Mouse (Mus musculus): ENCODE data around the gene Tmem135. TPM values are rescaled to one million over a fixed set of nuclear protein-coding genes. Genes with fewer than 3 reads are reported as not detected.

Gene Tmem135
- polyA plus RNA-seq, 1 experiment = 22.6 TPM

GRCm38 (mm10) chr7:89216628-89217027 lies 187.4 kb downstream of the Tmem135 start:
- no peak overlapping the region for H3K4me3 ChIP-seq (ENCODE audit: insufficient read depth, low read length)
- TF ChIP-seq CTCF (IDR thresholded peaks at IDR 0.05; ENCODE audit: borderline replicate concordance, insufficient read depth, low read length) = no peak
- no peak for TF ChIP-seq POLR2A (IDR thresholded peaks at IDR 0.05; ENCODE audit: low read depth, low read length)
- H3K27ac ChIP-seq (ENCODE audit: insufficient read depth, low read length) = no peak overlapping the region
- no peaks in the 10 kb centered on the region for H3K4me1 ChIP-seq (ENCODE audit: control insufficient read depth, insufficient read depth, low read length)

- H3K4me3 ChIP-seq (ENCODE audit: insufficient read depth, low read length) = no peak overlapping the region
- TF ChIP-seq POLR2A (IDR thresholded peaks at IDR 0.05; ENCODE audit: low read depth, low read length) (no peak), CTCF (IDR thresholded peaks at IDR 0.05; ENCODE audit: borderline replicate concordance, insufficient read depth, low read length) (no peak)
- H3K27ac ChIP-seq (ENCODE audit: insufficient read depth, low read length) = no peak overlapping the region
- H3K4me1 ChIP-seq (ENCODE audit: control insufficient read depth, insufficient read depth, low read length) = no peaks in the 10 kb centered on the region
These were observed 187.9 kb downstream of the Tmem135 start for GRCm38 (mm10) chr7:89216118-89216517.

- Histone ChIP-seq H3K4me1 (ENCODE audit: control insufficient read depth, insufficient read depth, low read length) (no peaks in the 10 kb centered on the region), H3K27ac (ENCODE audit: insufficient read depth, low read length) (no peak overlapping the region), H3K4me3 (ENCODE audit: insufficient read depth, low read length) (no peak overlapping the region)
- TF ChIP-seq POLR2A (IDR thresholded peaks at IDR 0.05; ENCODE audit: low read depth, low read length) = no peak
- TF ChIP-seq CTCF (IDR thresholded peaks at IDR 0.05; ENCODE audit: borderline replicate concordance, insufficient read depth, low read length) = no peak
These were observed 188.3 kb downstream of the Tmem135 start for GRCm38 (mm10) chr7:89215714-89216113.

- H3K4me1 ChIP-seq (ENCODE audit: control insufficient read depth, insufficient read depth, low read length) = no peaks in the 10 kb centered on the region
- H3K4me3 ChIP-seq (ENCODE audit: insufficient read depth, low read length) = no peak overlapping the region
- no peak overlapping the region for H3K27ac ChIP-seq (ENCODE audit: insufficient read depth, low read length)
- TF ChIP-seq POLR2A (IDR thresholded peaks at IDR 0.05; ENCODE audit: low read depth, low read length) (no peak), CTCF (IDR thresholded peaks at IDR 0.05; ENCODE audit: borderline replicate concordance, insufficient read depth, low read length) (no peak)
These were observed 193.5 kb downstream of the Tmem135 start for GRCm38 (mm10) chr7:89210506-89210905.

GRCm38 (mm10) chr7:89206165-89206564 lies 197.9 kb downstream of the Tmem135 start:
- no peak overlapping the region for H3K4me3 ChIP-seq (ENCODE audit: insufficient read depth, low read length)
- no peaks in the 10 kb centered on the region; the same call in 1 of the 2 replicates for H3K4me1 ChIP-seq (ENCODE audit: control insufficient read depth, insufficient read depth, low read length)
- no peak overlapping the region for H3K27ac ChIP-seq (ENCODE audit: insufficient read depth, low read length)
- TF ChIP-seq POLR2A (IDR thresholded peaks at IDR 0.05; ENCODE audit: low read depth, low read length) = no peak
- TF ChIP-seq CTCF (IDR thresholded peaks at IDR 0.05; ENCODE audit: borderline replicate concordance, insufficient read depth, low read length) = no peak

DNA sequence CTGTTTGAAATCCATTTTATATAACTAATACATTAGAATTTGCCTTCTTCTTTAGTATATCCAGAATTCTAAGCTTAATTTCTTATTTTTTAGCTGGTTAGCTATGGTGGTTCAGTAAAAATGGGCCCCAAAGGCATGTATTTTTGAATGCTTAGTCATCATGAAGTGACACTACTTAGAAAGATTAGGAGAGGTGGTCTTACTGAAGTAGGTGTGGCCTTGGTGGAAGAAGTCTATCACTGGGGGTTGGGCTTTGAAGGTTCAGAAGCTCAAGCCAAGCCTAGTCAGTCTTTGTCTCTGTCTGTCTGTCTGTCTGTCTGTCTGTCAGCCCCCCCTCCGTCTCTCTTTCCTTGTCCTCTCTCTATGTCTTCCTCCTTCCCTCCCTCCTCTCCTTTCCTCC lies 198.6 kb downstream of the Tmem135 start:
- no peak overlapping the region for H3K4me3 ChIP-seq (ENCODE audit: insufficient read depth, low read length)
- H3K27ac ChIP-seq (ENCODE audit: insufficient read depth, low read length) = no peak overlapping the region
- no peaks in the 10 kb centered on the region; the same call in 1 of the 2 replicates for H3K4me1 ChIP-seq (ENCODE audit: control insufficient read depth, insufficient read depth, low read length)
- TF ChIP-seq CTCF (IDR thresholded peaks at IDR 0.05; ENCODE audit: borderline replicate concordance, insufficient read depth, low read length) (no peak), POLR2A (IDR thresholded peaks at IDR 0.05; ENCODE audit: low read depth, low read length) (no peak)

DNA sequence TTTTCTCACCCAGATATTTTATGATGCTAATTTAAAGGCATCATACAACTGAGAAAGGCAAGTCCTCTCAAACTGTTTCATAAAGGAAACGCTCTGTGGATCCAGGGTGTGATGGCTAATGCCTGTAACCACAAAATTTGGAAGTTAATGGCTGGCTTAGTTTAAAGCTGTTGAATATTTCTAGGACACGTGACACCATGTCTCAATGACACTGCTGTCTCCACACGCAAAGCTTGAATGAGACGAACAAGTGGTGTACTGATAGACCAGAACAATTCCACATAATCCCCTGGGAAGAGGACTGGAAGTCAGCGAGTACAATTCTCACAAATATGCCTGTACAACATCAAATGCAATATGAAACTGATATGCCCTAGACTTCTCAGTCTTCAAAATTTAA lies 200.9 kb downstream of the Tmem135 start:
- TF ChIP-seq CTCF (IDR thresholded peaks at IDR 0.05; ENCODE audit: borderline replicate concordance, insufficient read depth, low read length) = no peak
- no peak for TF ChIP-seq POLR2A (IDR thresholded peaks at IDR 0.05; ENCODE audit: low read depth, low read length)
- Histone ChIP-seq H3K4me3 (ENCODE audit: insufficient read depth, low read length) (no peak overlapping the region), H3K27ac (ENCODE audit: insufficient read depth, low read length) (no peak overlapping the region), H3K4me1 (ENCODE audit: control insufficient read depth, insufficient read depth, low read length) (no peaks in the 10 kb centered on the region; the same call in 1 of the 2 replicates)

DNA sequence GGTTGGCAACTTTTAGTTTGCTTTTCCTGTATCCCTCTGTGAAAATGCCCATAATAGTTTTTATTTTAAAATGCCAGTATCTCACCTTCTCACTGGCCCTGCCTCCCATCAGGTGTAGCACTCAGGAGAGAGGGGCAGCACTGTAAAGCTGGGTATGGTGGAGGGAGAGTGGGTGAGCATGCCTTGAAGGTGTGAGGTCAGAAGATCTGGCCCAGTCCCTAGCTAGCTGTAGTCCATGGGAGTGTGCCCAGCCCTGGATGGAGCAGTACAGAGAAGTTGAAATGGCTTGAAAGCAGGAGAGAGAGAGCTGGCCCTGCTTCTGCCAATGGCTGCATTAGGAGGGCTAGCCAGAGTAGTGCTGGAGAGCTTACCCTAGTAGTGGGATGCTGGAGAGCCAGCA lies 202.1 kb downstream of the Tmem135 start:
- TF ChIP-seq POLR2A (IDR thresholded peaks at IDR 0.05; ENCODE audit: low read depth, low read length) (no peak), CTCF (IDR thresholded peaks at IDR 0.05; ENCODE audit: borderline replicate concordance, insufficient read depth, low read length) (no peak)
- Histone ChIP-seq H3K4me1 (ENCODE audit: control insufficient read depth, insufficient read depth, low read length) (no peaks in the 10 kb centered on the region; the same call in 1 of the 2 replicates), H3K4me3 (ENCODE audit: insufficient read depth, low read length) (no peak overlapping the region), H3K27ac (ENCODE audit: insufficient read depth, low read length) (no peak overlapping the region)

- H3K4me3 ChIP-seq (ENCODE audit: insufficient read depth, low read length) = no peak overlapping the region
- H3K4me1 ChIP-seq (ENCODE audit: control insufficient read depth, insufficient read depth, low read length) = 0 out of 2 replicates have a peak, but pooled peaks cover 2% of the 10 kb centered on the region
- no peak for TF ChIP-seq CTCF (IDR thresholded peaks at IDR 0.05; ENCODE audit: borderline replicate concordance, insufficient read depth, low read length)
- TF ChIP-seq POLR2A (IDR thresholded peaks at IDR 0.05; ENCODE audit: low read depth, low read length) = no peak
- no peak overlapping the region for H3K27ac ChIP-seq (ENCODE audit: insufficient read depth, low read length)
These were observed 205.5 kb downstream of the Tmem135 start for GRCm38 (mm10) chr7:89198499-89198898.

DNA sequence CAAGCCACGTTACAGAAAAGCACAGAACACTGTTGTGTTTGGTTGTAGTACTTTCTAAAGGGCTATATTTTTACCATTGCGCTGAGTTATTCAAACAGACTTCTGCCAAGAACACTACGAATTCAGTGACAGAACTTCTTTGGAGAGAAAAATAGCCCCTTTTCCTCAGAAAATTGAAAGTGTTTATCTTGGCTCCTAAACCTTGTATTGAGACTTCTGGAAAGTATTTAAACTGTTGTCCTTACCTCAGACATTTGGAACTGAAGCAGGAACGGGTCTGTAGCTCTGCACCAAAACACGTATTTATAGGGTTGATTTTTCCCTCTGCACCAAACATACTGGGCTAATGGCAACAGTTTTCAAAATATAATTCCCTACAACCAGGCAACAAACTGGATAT lies 210.6 kb downstream of the Tmem135 start:
- no peak for TF ChIP-seq CTCF (IDR thresholded peaks at IDR 0.05; ENCODE audit: borderline replicate concordance, insufficient read depth, low read length)
- Histone ChIP-seq H3K27ac (ENCODE audit: insufficient read depth, low read length) (peak overlapping the region; percentile 52), H3K4me3 (ENCODE audit: insufficient read depth, low read length) (no peak overlapping the region), H3K4me1 (ENCODE audit: control insufficient read depth, insufficient read depth, low read length) (0 out of 2 replicates have a peak, but pooled peaks cover 4% of the 10 kb centered on the region)

GRCm38 (mm10) chr7:89183928-89184327 lies 220.1 kb downstream of the Tmem135 start:
- Histone ChIP-seq H3K4me3 (ENCODE audit: insufficient read depth, low read length) (no peak overlapping the region), H3K4me1 (ENCODE audit: control insufficient read depth, insufficient read depth, low read length) (peaks cover 11% of the 10 kb centered on the region), H3K27ac (ENCODE audit: insufficient read depth, low read length) (peak overlapping the region; percentile 76)
- TF ChIP-seq POLR2A (IDR thresholded peaks at IDR 0.05; ENCODE audit: low read depth, low read length) (no peak), CTCF (IDR thresholded peaks at IDR 0.05; ENCODE audit: borderline replicate concordance, insufficient read depth, low read length) (no peak)

Measured in embryonic fibroblast, embryonic 13.5 days (primary cell).